Mouse (Mus musculus): Measurements from ENCODE around the gene Evi2.

- no peak for TF ChIP-seq POLR2A (IDR thresholded peaks at IDR 0.05; ENCODE audit: borderline replicate concordance, insufficient read depth, low read length)
- TF ChIP-seq CTCF (IDR thresholded peaks at IDR 0.05; ENCODE audit: borderline replicate concordance, insufficient read depth, low read depth, low read length): no peak
These were observed 10.5 kb downstream of the Evi2 start for GRCm38 (mm10) chr11:79519878-79520291.

Data from cerebellum, adult 2 months (tissue).